Mouse (Mus musculus): ENCODE data around the gene Rpl39l.

DNA sequence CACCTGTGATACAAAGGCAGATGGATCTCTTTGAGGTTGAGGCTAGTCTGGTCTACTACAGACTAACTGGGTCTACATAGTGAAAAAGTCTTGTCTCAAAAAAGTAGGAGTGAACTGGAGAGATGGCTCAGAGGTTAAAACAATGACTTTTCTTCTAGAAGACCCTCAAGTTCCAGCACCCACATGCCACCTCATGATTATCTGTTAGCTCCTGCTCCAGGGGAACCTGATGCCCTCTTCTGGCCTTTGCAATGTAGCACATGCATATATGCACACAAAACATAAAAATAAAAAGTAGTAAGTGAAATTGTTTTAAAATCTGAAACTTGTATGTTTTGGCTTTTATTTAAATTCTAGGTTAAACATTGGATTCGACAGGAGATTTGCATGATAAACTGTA is 38.8 kb downstream of the Rpl39l start:
- TF ChIP-seq CTCF (IDR thresholded peaks at IDR 0.05; ENCODE audit: low read depth) (no peak), EP300 (IDR thresholded peaks at IDR 0.05; ENCODE audit: low read depth) (no peak)
